Mouse (Mus musculus) liver, postnatal 0 days (tissue): Measurements from ENCODE around the gene Nras.

Source experiments
- CTCF ChIP-seq: sonication (generic); IDR thresholded peaks from 2 replicates; pipeline ENCODE4 v1.5.1; 2016; ENCODE audit warnings: antibody characterized with exemption, low read depth
- EP300 ChIP-seq: IDR thresholded peaks from 2 replicates; pipeline ENCODE4 v1.6.1; 2016; ENCODE audit warnings: antibody characterized with exemption, low read depth, mild to moderate bottlenecking

GRCm38 (mm10) chr3:103101194-103101593, 43.1 kb downstream of the Nras start:
- peak; percentile 23 for TF ChIP-seq CTCF
- no peak for TF ChIP-seq EP300
